Mouse (Mus musculus) adrenal gland (tissue): ENCODE results near the gene Snx25.

Source experiments
- intact Hi-C: fragments of 180-260 bp; cut with DNase I; formaldehyde crosslinking; loops from one replicate; pipeline ENCODE4 v1.15.1; 2025
- long read RNA-seq, 2 experiments: library from polyadenylated mRNA; unstranded; transcript quantifications; one replicate each; pipeline ENCODE4 v2.0.0; 2020; ENCODE audit warnings: borderline replicate concordance in 1 of 2; ENCODE audit not compliant: insufficient replicate concordance in 1 of 2

Gene Snx25
- long read RNA-seq, experiment 1, partial matches to known transcripts: 2 of 3 reads
- long read RNA-seq, experiment 1, other reads (novel, unspliced or antisense): 1 of 3 reads
- long read RNA-seq, experiment 2, partial matches to known transcripts: 2 of 4 reads
- long read RNA-seq, experiment 2, other reads (novel, unspliced or antisense): 2 of 4 reads

DNA sequence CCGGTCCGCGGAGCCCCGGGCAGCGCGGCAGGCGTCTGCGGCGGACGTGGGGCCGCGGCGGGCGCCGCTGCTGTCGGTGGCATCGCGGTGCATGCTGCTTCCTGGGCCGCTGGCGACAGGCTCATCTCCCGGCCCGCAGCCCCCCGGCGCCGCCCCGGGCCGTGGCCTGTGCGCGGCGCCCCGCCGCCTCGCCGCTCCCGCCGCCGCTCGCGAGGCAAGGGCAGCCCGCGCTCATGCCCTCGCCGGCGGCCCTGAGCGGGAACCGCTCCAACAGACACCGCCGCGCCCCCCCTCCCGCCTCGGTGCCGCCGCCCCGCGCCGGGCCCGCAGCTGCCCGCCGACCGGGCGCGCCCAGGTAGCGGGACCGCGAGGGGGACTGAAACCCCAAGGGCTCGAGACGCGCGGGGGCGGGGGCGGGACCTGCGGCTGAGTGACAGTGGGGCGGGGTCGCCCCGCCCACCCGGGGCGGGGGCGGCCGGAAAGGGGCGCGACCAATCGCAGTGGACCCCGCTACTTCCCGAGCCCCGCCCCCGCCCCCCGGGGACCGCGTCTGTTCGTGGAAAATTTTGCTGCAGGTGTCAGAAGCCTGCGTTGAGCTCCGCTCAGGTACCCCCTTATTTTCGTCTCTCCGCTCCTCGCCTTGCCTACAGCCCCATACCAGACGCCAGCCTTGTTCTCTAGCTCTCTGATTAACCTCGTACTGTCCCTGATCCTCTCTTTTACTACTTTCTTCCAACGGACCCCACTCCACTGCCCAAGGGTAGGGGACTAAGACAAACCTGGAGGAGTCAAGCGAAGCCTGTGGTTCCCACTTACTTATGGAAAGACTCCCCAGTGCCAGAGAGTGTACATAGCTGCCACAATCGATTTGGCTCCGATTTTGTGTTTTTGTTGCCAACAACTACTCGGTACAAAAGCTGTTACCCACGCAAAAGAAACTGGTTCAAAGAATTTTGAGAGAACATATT, at the start of gene Snx25:
Gene Snx25 (minus strand): TSS at position 96 of the 968 bp plus-strand sequence.
- intact Hi-C loops: no loop called here

DNA sequence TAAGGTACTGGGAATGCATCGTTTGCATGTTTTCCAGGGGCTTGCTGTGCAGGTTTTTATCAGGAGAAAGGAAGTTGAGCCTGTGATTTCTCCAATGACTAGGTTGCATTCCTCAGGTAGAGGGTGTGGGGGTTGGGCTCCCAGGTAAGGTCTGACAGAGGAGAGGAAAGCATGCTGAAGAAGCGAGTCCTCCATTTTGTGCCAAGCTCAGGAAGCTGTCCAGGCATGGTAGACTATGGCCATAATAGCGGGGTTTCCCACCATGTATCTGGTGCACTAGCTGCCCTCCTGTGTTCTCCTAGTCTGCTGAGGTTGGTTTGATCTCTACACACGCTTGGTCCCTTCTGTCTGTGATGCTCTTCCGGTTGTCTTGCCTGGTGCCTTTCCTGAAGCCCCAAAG, 45.7 kb upstream of the Snx25 start:
- intact Hi-C loops: no loop called here

DNA sequence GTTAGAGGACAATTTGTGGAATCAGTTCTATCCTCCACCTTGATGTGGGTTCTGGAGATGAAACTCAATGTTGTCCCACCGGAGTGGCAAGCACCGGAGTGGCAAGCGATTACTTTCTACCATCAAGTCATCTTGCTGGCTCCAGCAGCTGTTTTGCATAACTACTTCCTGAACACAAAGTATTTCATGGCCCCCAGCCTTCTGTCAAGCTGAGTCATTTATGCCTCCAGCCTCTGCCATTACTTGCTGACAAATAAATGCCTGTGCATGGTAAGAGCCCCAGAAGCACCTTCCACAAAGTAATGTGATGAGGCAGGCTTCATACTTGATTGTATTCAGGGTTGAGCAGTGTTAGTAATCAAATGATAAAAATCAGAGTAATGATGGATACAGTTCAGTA, 44.9 kb upstream of the Snx25 start:
- intact Hi-C loops: no loop called here

DNA sequence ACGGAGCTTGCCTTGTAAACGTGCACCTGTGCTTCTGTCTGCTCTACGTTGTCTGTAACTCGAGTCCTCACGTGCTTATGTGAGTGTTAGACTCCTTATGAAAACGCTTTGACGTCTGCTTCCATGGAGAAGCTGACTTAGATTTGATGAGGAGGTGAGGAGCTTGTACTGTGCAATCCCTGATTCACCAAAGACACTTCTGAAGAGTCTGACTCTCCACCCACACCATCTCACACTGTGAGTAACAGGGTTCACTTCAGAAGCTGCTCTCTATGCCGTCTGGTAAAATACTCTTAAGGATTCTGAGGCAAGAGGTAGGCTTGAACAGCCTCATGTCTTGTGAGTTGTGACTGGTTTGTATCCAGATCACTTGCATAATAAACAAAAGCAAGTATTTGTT, 41.1 kb upstream of the Snx25 start:
- intact Hi-C loops: no loop called here

DNA sequence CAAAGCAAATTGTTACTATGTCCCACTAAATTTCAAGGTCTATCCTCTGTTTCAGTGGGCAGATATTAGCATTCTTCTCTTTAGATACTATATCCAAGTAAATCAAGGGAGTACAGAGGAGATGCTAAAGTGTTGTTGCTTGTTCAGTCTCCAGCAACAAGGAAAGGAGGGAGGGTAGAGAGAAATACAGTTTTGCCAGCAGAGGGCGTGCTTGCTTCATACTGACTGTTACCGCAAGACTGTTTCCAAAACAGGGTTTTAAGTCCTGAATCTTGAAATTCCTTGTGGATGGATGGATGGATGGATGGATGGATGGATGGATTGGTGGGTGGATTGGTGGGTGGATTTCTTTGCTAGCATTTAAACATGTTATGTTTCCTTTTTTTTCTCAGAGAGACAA, 33.4 kb upstream of the Snx25 start:
- intact Hi-C loops: loop anchor here (2.0 kb wide), 1 partner anchor 51 kb away; no protein-coding TSS in a partner anchor

DNA sequence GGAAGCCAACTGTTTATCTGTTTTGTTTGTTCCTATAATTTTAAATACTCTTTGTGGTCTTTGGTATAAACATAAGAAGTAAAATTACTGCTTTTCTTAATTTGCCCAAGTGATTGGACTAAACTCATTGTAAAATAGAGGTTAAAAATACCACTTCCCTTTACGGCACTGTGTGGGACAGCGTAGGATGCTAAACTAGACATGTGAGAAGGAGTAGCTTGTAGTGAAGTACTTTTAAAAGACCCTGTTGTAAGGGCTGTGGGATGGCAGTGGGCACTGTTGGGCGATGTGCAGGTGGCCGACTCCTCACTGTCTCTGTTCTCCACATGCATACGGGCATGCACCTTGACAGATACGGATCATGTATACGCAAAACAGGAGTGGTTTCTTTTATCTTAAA, 28.2 kb upstream of the Snx25 start:
- intact Hi-C loops: no loop called here

DNA sequence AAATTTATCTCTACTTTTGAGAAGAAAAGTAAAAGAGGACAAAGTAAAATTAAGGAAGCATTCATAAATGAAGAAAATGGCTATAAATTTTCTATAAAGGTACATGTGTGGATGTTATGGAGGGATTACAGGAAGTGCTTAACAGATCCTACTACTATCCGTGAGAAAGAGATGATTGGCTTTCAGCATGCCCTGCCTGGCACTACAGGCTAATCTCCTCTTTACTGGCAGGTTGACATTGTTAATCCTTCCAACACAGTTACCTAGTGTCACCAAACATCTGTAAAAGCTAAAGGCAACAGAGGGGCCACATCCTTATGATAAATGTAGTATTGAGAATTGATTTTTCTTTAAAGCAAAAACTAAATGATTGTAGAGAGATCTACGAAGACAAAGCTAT, 21.7 kb upstream of the Snx25 start:
- intact Hi-C loops: no loop called here

DNA sequence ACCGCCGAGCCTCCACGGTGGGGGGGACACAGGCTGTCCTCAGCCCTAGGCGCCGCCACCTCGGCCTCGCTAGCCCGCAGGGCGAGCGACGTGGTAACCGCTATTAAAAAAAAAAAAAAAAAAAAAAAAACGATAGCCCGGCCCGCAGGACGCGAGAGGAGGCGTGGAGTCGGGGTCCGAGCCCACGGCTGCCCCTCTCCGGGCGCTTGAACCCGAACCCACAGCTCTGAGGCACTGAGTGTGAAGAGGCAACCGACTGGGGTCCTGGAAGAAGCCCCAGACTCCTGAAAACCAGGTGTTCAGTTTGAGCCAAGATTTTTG, 11.9 kb upstream of the Snx25 start:
- intact Hi-C loops: no loop called here

DNA sequence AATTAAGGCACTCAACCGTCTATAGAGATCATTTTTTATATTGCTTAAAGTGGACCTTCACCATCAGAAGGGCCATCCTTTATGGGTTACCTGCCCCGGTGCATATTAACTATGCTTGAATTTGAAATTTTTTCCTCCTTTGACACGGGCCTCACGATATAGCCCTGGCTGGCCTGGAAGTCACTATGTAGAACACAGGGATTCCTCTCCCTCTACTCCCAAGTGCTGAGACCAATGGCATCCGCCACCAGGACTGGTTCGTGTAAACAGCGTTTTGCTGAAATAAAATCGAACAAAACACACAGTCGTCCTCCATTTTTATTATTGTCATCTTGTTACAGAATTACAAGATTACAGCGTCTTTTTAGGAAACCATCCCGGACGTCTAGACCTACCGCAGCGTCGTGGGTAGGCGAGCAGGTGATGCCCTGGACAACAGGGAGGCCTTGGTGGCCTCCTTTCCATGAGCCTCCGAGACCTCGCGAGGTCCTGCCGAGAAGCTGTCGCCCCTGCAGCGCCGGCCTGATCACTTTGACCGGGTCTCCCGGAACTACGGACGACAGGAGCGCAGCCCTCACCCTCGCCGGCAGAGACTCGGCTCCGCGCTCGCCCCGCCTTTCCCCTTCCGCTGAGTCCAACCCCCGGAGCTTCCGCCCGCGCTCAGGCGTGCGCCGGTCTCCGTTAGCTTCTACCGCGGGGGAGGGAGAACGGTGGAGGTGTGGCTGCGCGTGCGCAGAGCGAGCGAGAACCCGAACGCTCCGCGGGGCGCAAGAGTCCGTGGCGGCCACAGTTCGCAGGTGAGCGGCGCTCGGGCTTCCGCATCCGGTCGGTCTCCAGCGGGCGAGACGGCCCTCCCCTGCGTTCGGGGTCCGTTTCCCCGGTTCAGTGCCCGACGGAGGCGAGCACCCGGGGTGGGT, 11.3 kb upstream of the Snx25 start:
- intact Hi-C loops: no loop called here

DNA sequence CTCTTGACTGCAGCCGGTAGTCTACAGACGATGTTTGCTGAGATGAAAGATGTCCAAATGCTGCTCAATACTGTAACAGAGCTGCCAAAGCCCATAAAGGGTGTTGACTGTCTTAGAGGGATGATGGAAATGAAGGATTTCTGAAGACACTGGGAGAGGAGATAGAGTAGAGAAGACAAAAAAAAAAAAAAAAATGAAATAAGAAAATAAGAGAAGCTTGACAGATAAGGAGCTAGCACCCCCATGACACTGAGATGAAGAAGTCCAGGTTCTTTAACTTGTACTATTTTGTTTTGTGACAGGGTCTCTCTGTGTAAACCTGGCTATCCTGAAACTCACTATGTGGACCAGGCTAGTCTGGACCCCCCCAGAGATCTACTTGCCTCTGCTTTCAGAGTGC, 1.1 kb upstream of the Snx25 start:
- intact Hi-C loops: no loop called here

DNA sequence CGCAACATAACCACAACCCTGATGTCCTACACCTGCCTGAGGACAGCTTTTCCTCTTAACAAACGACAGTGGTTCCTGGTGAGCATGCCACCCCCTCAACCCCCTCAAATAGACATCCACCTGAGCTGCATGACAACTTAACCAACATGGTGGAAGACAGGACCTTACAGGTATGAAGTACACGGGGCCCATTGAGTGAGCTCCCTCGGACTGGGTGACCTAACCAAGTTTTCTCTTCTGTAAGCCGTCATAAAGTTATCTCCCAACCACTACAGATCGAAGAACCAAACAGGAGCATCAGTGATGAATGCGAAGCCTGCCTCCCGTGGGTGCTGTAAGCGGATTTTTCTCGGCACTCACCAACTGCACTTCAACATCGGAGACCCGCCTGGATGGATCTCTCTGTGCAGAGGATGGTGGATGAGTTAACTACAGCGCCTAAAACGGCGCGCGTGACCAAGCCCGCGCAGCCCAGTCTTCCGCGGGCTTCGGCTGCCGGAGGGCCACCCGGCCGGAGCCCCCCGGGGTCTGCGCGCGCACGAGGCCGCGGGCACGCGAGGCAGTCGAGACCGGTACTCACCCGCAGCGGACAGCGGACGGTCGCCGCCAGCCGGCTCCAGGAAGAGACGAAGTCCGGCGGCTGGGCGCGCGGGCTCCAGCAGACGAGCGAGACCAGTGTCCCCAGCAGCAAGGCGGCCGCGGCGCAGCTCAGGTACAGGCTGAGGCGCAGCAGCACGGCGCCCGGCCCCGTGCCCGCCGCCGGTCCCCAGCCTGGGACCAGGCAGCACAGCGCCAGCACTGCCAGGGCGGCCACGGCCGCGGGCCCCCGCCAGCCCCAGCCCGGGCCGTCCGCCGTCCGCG, 527 bp downstream of the Snx25 start, which contains the start of gene Cfap97:
Gene Cfap97 (plus strand): TSS at position 570 of the 861 bp plus-strand sequence.
- intact Hi-C loops: no loop called here

DNA sequence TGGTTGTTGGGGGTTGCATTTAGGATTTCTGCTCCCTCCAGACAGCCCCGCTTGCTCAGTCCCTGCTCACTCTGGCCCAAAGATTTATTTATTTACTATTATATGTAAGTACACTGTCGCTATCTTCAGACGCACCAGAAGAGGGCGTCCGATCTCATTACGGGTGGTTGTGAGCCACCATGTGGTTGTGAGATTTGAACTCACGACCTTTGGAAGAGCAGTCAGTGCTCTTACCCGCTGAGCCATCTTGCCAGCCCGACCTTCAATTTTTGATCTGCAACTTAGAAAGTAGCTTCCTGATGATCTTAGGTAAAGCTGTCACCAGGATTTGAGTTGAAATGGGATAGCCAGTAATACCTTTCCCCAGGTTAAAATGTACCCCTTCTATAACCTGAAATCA, 2.2 kb downstream of the Snx25 start:
- intact Hi-C loops: no loop called here

DNA sequence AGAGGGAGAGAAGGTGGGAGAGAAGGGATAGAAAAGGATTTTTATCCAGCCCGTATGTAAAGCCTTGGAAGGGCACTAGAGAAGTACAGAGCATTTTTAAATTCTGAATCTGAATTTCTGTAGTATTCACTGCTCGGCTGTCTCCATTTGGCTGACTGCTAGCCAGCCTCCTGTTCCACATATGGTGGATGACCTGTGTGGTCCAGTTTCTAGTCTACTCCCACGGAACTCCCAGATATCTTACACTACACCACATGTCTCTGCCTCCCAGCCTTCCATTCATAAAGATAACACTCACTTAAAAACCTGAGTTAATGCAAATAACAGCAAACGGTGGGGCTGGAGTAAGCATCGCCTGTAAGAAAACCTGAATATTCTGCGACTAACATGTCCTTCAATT, 2.7 kb downstream of the Snx25 start:
- intact Hi-C loops: no loop called here

DNA sequence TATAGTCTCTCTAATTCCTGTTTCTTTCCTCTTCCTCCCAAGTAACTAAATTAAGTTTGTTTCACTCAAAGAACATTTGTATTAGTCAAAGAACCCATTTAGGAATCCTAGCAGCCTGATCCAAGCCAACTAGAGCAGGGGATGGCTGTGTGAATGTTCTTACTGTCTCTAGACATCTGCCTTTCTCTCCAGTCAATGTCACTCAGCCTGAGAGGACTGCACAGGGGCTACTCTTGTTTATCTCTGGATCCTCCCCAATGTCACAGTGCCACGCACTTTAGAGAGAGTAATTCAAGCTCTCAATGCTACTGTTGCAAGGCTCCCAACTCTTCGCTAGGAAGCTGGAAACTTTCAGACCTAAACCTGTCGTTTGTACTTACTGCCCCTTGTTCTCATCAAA, 5.8 kb downstream of the Snx25 start:
- intact Hi-C loops: no loop called here

DNA sequence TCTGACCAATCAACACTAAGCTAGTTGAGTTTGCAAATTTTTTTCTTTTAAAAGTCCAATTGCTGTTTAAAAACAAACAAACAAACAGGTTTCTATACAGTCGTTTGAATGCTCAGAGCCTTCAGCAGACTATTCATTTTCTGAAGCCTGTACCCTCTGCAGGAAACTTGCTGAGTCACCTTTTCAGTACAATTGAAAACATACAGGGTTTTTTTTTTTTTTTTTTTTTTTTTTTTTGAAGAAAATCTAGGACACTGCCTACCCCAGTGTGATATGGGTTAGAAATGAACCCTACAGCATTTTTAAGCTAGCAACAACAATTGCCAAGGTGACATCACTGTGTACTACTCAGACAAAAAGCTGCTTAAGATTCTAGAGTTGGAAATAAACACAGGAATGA, 8.0 kb downstream of the Snx25 start:
- intact Hi-C loops: no loop called here

DNA sequence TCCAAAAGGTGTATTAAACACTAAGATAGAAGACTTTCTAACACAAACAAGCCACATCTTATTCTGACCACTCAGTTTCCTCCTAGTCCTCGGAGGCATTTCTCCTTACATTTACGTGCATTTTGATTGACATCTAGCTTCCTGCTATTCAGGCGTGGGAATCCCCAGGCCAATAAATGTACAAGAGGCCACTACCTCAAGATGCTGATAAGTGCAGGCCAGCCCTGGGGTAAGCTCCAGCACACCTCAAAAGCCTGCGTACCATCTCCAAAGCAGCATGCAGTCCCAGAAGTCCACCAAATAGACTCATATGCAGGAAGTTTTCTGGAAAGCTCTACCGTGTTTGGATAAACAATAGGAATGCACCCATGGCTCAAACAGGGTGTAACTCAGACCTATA, 8.5 kb downstream of the Snx25 start:
- intact Hi-C loops: no loop called here

DNA sequence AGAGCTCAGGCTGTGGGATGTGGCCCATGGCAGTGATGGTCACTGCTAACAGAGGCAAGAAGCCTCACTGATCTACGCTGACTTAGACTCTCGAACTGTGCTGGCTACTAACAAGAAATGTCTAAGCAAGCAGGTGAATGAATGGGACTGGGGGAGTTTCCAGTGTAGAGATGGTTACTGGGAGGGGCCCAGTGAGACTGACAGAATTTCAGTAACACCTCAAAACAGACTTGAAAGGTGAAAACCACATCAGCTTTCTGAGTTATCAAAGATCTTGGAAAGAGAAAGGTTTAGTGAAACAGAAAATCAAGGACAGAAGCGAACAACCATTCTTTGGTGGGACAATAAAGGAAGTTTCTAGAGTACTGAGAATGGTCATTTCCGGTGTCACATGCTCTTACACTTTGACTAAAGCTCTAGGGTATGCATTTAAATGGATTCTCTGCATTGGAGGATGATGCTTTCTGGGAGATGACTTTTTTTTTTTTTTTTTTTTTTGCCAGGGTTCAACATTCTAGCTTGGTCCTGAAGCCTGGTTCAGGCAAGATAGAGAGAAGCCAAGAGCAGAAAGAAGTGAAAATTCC, 9.4 kb downstream of the Snx25 start:
- intact Hi-C loops: no loop called here

DNA sequence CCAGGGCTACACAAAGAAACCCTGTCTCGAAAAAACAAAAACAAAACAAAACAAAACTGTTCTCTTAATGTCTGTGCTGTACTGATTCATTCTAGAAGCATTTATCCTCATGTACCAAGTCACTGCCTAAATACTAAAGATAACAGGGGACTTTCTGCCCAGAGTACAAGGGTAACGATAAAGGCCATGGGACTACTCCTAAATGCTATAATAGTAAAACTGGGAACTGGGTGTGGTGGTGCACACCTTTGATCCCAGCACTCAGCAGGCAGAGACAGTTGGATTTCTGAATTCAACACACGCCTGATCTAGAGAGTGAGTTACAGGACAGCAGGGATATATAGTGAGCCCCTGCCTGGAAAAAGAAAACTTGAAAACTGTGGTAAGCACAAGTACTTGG, 10.3 kb downstream of the Snx25 start:
- intact Hi-C loops: no loop called here

DNA sequence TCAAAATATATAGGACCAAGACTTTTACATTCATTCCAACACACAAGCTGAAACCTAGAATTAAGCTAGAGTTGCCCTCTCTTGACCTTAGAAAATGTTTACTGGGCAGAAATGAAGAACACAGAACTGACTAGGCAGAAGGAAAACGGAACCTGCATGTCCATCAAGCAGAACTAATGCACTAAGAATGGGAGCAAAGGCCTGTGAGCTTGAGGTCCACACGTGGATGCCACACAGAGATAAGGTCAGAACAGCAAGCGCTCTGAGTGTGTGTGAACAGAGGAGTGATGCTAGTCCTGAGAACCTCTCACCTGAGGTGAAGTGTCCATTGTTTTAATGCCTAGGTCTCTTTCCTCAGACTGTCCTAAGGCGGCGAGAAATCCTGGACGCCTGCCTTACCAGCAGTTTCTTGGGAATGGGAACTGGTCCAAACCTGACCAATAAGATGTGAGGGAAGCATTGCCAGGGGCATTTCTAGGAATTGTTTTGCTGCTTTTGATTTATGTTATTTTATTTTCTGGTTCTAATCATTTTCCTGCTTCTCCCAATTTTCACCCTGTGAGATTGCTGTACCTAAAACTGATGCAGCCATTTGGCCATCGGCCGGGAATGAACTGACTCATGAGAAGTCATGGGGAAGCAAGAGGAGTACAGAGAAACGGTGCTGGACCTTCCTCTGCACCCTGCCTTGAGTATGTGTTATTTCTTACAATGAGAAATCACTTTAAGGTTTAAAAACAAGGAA, 11.4 kb downstream of the Snx25 start:
- intact Hi-C loops: no loop called here
